Mouse (Mus musculus) intestine, embryonic 14.5 days (tissue): ENCODE results near the gene Kcnq5. TPM values are rescaled to one million over a fixed set of nuclear protein-coding genes. Genes with fewer than 3 reads are reported as not detected.

Experiments
- ATAC-seq: fragments of 200-750 bp; cut with Nextera tagmentation; replicated peaks from 2 replicates; pipeline ENCODE4 v1.8.0; 2017; ENCODE audit warnings: low read depth, moderate number of reproducible peaks, moderate TSS enrichment, moderate library complexity; ENCODE audit not compliant: low FRiP score, low TSS enrichment
- DNase-seq: peaks from one replicate; pipeline ENCODE4 v3.0.0-alpha.2; 2018; ENCODE audit warnings: low spot score
- H3K27ac ChIP-seq: fragments of 300-500 bp; sonication (generic); 2 replicates; pipeline ENCODE4 v1.5.1; 2014; ENCODE audit warnings: low read depth, mild to moderate bottlenecking, control low read depth
- H3K27me3 ChIP-seq: fragments of 300-500 bp; sonication (generic); replicated peaks from 2 replicates; pipeline ENCODE4 v1.6.1; 2014; ENCODE audit warnings: low read length, control low read depth; ENCODE audit not compliant: control insufficient read depth, insufficient read depth
- H3K36me3 ChIP-seq: fragments of 300-500 bp; sonication (generic); 2 replicates; pipeline ENCODE4 v1.6.1; 2014; ENCODE audit warnings: low read length, control low read depth; ENCODE audit not compliant: control insufficient read depth, insufficient read depth
- H3K4me1 ChIP-seq: fragments of 300-500 bp; sonication (generic); replicated peaks from 2 replicates; pipeline ENCODE4 v1.6.1; 2014; ENCODE audit warnings: low read length, control low read depth, mixed read lengths; ENCODE audit not compliant: control insufficient read depth, insufficient read depth
- H3K4me2 ChIP-seq: fragments of 300-500 bp; sonication (generic); 2 replicates; pipeline ENCODE4 v1.6.1; 2014; ENCODE audit warnings: low read length
- H3K4me3 ChIP-seq: fragments of 300-500 bp; sonication (generic); 2 replicates; pipeline ENCODE4 v1.5.1; 2014; ENCODE audit warnings: low read depth, low read length, control low read depth, mixed read lengths
- H3K9ac ChIP-seq: fragments of 300-500 bp; sonication (generic); 2 replicates; pipeline ENCODE4 v1.6.1; 2014; ENCODE audit warnings: mild to moderate bottlenecking, low read length
- H3K9me3 ChIP-seq: fragments of 300-500 bp; sonication (generic); 2 replicates; pipeline ENCODE4 v1.6.1; 2016; ENCODE audit warnings: low read length, control low read depth; ENCODE audit not compliant: control insufficient read depth
- WGBS: fragments of 180-500 bp; shearing (Covaris S2); extraction: QIAGEN DNeasy Blood & Tissue Kit; methylation state at CpG from one replicate; pipeline ENCODE4 v1.1.7; 2014; 5-methylcytosine and 5-hydroxymethylcytosine counted together
- polyA plus RNA-seq: library from polyadenylated mRNA; unstranded; fragments of >200 nt; fragmentation: Nextera tagmentation; extraction: Ambion mirVana; gene quantifications from 2 replicates; pipeline ENCODE4 v1.2.1, GENCODE M21; 2014

Kcnq5 gene
- polyA plus RNA-seq, 1 experiment from 2014 or later: 1.8 TPM

GRCm38 (mm10) chr1:21349341-21349740 lies 612.4 kb downstream of the Kcnq5 start, which contains the start of gene Khdc1a:
TSS of gene Khdc1a (plus strand) at chr1:21349641.
- no peaks in the 10 kb centered on the region for H3K36me3 ChIP-seq
- H3K9me3 ChIP-seq: no peaks in the 10 kb centered on the region
- 85% methylated on average over 2 of the region's 2 CpGs for WGBS
- DNase-seq: no peak
- no peak for ATAC-seq
- no peaks in the 10 kb centered on the region for H3K27me3 ChIP-seq
- H3K27ac ChIP-seq: no peak within 1 kb of the TSS
- no peak within 1 kb of the TSS for H3K4me3 ChIP-seq
- H3K4me1 ChIP-seq: no peaks in the 10 kb centered on the region
- H3K4me2 ChIP-seq: no peak within 1 kb of the TSS
- H3K9ac ChIP-seq: no peak within 1 kb of the TSS
